Mouse (Mus musculus): ENCODE measurements around the gene Tmem184a. TPM values are rescaled to one million over a fixed set of nuclear protein-coding genes. Genes with fewer than 3 reads are reported as not detected.
A peak's percentile ranks its signal among the peaks of the same experiment; 100 is the strongest.

The Tmem184a gene
- polyA plus RNA-seq, 1 experiment = 53.9 TPM

GRCm38 (mm10) chr5:139816445-139816844 lies 3.3 kb downstream of the Tmem184a start:
- 0 out of 2 replicates have a peak, but pooled peaks cover 2% of the 10 kb centered on the region for H3K4me1 ChIP-seq (ENCODE audit: control insufficient read depth, insufficient read depth, low read length)

GRCm38 (mm10) chr5:139815964-139816363 lies 3.8 kb downstream of the Tmem184a start:
- WGBS = 57% methylated on average over 6 of the region's 6 CpGs
- TF ChIP-seq POLR2A (IDR thresholded peaks at IDR 0.05; ENCODE audit: borderline replicate concordance, extremely low read depth, low read depth, low read length) = no peak
- no peak for TF ChIP-seq CTCF (IDR thresholded peaks at IDR 0.05; ENCODE audit: insufficient read depth, low read length)
- Histone ChIP-seq H3K4me3 (replicated peaks; ENCODE audit: extremely low read depth, low read depth, low read length) (no peak overlapping the region), H3K4me1 (ENCODE audit: control insufficient read depth, insufficient read depth, low read length) (0 out of 2 replicates have a peak, but pooled peaks cover 2% of the 10 kb centered on the region)
- no peak for DNase-seq

More at GRCm38 (mm10) chr5:139816445-139816844, 3.3 kb downstream of the Tmem184a start:
- DNase-seq = no peak
- H3K4me3 ChIP-seq (replicated peaks; ENCODE audit: extremely low read depth, low read depth, low read length) = no peak overlapping the region
- TF ChIP-seq CTCF (IDR thresholded peaks at IDR 0.05; ENCODE audit: insufficient read depth, low read length) = no peak
- TF ChIP-seq POLR2A (IDR thresholded peaks at IDR 0.05; ENCODE audit: borderline replicate concordance, extremely low read depth, low read depth, low read length) = no peak

- peak; percentile 79 for DNase-seq
- 16% methylated on average over 13 of the region's 13 CpGs for WGBS
- peak overlapping the region; percentile 52 for H3K4me3 ChIP-seq (replicated peaks; ENCODE audit: extremely low read depth, low read depth, low read length)
- peak; percentile 80 for TF ChIP-seq POLR2A (IDR thresholded peaks at IDR 0.05; ENCODE audit: borderline replicate concordance, extremely low read depth, low read depth, low read length)
- no peak for TF ChIP-seq CTCF (IDR thresholded peaks at IDR 0.05; ENCODE audit: insufficient read depth, low read length)
- 0 out of 2 replicates have a peak, but pooled peaks cover 2% of the 10 kb centered on the region for H3K4me1 ChIP-seq (ENCODE audit: control insufficient read depth, insufficient read depth, low read length)
Observed at GRCm38 (mm10) chr5:139813963-139814381, 5.7 kb downstream of the Tmem184a start.

GRCm38 (mm10) chr5:139813126-139813490 lies 6.6 kb downstream of the Tmem184a start:
- TF ChIP-seq CTCF (IDR thresholded peaks at IDR 0.05; ENCODE audit: insufficient read depth, low read length) (no peak), POLR2A (IDR thresholded peaks at IDR 0.05; ENCODE audit: borderline replicate concordance, extremely low read depth, low read depth, low read length) (no peak)
- H3K4me1 ChIP-seq (ENCODE audit: control insufficient read depth, insufficient read depth, low read length) = 0 out of 2 replicates have a peak, but pooled peaks cover 2% of the 10 kb centered on the region
- no peak for DNase-seq
- no peak overlapping the region for H3K4me3 ChIP-seq (replicated peaks; ENCODE audit: extremely low read depth, low read depth, low read length)
- 31% methylated on average over 10 of the region's 10 CpGs for WGBS

- 49% methylated on average over 20 of the region's 20 CpGs for WGBS
- DNase-seq = no peak
- Histone ChIP-seq H3K4me1 (ENCODE audit: control insufficient read depth, insufficient read depth, low read length) (0 out of 2 replicates have a peak, but pooled peaks cover 2% of the 10 kb centered on the region), H3K4me3 (replicated peaks; ENCODE audit: extremely low read depth, low read depth, low read length) (no peak overlapping the region)
- TF ChIP-seq CTCF (IDR thresholded peaks at IDR 0.05; ENCODE audit: insufficient read depth, low read length) (no peak), POLR2A (IDR thresholded peaks at IDR 0.05; ENCODE audit: borderline replicate concordance, extremely low read depth, low read depth, low read length) (no peak)
Observed at GRCm38 (mm10) chr5:139812398-139813125, 7.2 kb downstream of the Tmem184a start.

GRCm38 (mm10) chr5:139811677-139812397 lies 7.9 kb downstream of the Tmem184a start:
- Histone ChIP-seq H3K4me3 (replicated peaks; ENCODE audit: extremely low read depth, low read depth, low read length) (no peak overlapping the region), H3K4me1 (ENCODE audit: control insufficient read depth, insufficient read depth, low read length) (0 out of 2 replicates have a peak, but pooled peaks cover 2% of the 10 kb centered on the region)
- WGBS = 57% methylated on average over 15 of the region's 15 CpGs
- peak; percentile 34 for DNase-seq
- TF ChIP-seq CTCF (IDR thresholded peaks at IDR 0.05; ENCODE audit: insufficient read depth, low read length) (no peak), POLR2A (IDR thresholded peaks at IDR 0.05; ENCODE audit: borderline replicate concordance, extremely low read depth, low read depth, low read length) (no peak)

GRCm38 (mm10) chr5:139809397-139809796 lies 10.3 kb downstream of the Tmem184a start:
- H3K4me3 ChIP-seq (replicated peaks; ENCODE audit: extremely low read depth, low read depth, low read length) = no peak overlapping the region
- no peak for TF ChIP-seq POLR2A (IDR thresholded peaks at IDR 0.05; ENCODE audit: borderline replicate concordance, extremely low read depth, low read depth, low read length)
- no peak for TF ChIP-seq CTCF (IDR thresholded peaks at IDR 0.05; ENCODE audit: insufficient read depth, low read length)
- WGBS = 60% methylated on average over 4 of the region's 4 CpGs

GRCm38 (mm10) chr5:139805924-139806323 lies 13.8 kb downstream of the Tmem184a start:
- peaks cover 5% of the 10 kb centered on the region; the same call in 1 of the 2 replicates for H3K4me1 ChIP-seq (ENCODE audit: control insufficient read depth, insufficient read depth, low read length)
- DNase-seq = no peak
- no peak overlapping the region for H3K4me3 ChIP-seq (replicated peaks; ENCODE audit: extremely low read depth, low read depth, low read length)
- TF ChIP-seq POLR2A (IDR thresholded peaks at IDR 0.05; ENCODE audit: borderline replicate concordance, extremely low read depth, low read depth, low read length) (no peak), CTCF (IDR thresholded peaks at IDR 0.05; ENCODE audit: insufficient read depth, low read length) (no peak)
- 94% methylated on average over 8 of the region's 8 CpGs for WGBS

More at GRCm38 (mm10) chr5:139809397-139809796, 10.3 kb downstream of the Tmem184a start:
- no peak for DNase-seq
- H3K4me1 ChIP-seq (ENCODE audit: control insufficient read depth, insufficient read depth, low read length) = 0 out of 2 replicates have a peak, but pooled peaks cover 2% of the 10 kb centered on the region

GRCm38 (mm10) chr5:139804573-139805111 lies 15.1 kb downstream of the Tmem184a start:
- H3K4me1 ChIP-seq (ENCODE audit: control insufficient read depth, insufficient read depth, low read length) = peaks cover 5% of the 10 kb centered on the region; the same call in 1 of the 2 replicates
- H3K4me3 ChIP-seq (replicated peaks; ENCODE audit: extremely low read depth, low read depth, low read length) = no peak overlapping the region
- TF ChIP-seq POLR2A (IDR thresholded peaks at IDR 0.05; ENCODE audit: borderline replicate concordance, extremely low read depth, low read depth, low read length) (no peak), CTCF (IDR thresholded peaks at IDR 0.05; ENCODE audit: insufficient read depth, low read length) (no peak)
- WGBS = 81% methylated on average over 11 of the region's 11 CpGs
- no peak for DNase-seq
